11 mouse cellular contexts compared by ENCODE assay signal in the genomic region with DNA sequence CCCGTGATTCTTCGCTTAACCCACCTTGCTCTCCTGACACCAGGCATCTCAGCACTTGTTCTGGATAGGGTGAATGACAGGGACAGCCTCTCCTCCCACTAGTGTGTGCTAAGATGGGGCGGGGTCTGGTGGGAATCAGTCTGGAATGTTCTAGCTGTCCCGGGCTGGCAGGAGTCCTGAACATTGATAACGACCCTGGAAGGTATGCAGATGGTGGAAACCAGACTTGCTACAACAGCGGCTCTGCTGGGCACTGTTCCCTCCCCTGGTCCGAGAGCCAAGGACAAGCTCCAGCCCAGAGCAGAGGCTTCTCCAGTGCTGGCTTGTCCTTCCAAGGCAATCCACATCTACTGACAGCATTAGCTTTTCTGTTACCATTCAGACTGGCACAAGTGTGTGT. TPM values are rescaled to one million over a fixed set of nuclear protein-coding genes. Genes with fewer than 3 reads are reported as not detected.
A peak's percentile ranks its signal among the peaks of the same experiment; 100 is the strongest.
DNase-seq lines count a peak whose midpoint lies in the region; TF ChIP-seq lines count a peak whose summit lies in the region.
"Had no signal": no experiment of that assay in that cellular context is flagged by ENCODE, and none has a peak within 500 bp of the region (broad histone marks: within the 10 kb centered on the region; RNA-seq: fewer than 3 reads in every experiment).

No protein-coding gene starts in this region.

- no peak for TF ChIP-seq EP300 in heart, adult 2 months (IDR thresholded peaks at IDR 0.05; ENCODE audit: insufficient read depth, low read depth, low read length)

- no peaks in the 10 kb centered on the region for H3K79me2 ChIP-seq in heart, adult 2 months (replicated peaks; ENCODE audit: control insufficient read depth, insufficient read depth, low read length)

- DNase-seq in urinary bladder, postnatal 14 days (ENCODE audit: low spot score) = peak; percentile 76
- DNase-seq in urinary bladder, adult 18-20 months (ENCODE audit: low spot score in 2 of 2) = no peak
- DNase-seq in heart, adult 2 months = peak; percentile 65 to 77
- no peak for DNase-seq in limb, embryonic 10.5 days (ENCODE audit: low spot score)
- peak; percentile 70 for DNase-seq in testis, postnatal 14 days (ENCODE audit: low spot score)
- DNase-seq in spleen, postnatal 10 days (ENCODE audit: low spot score in 2 of 2) = no peak
- no peak for DNase-seq in cerebellum, adult 11 months
- DNase-seq: kidney, adult 11 months; liver; retina, postnatal 1 day had no signal

- no peak for TF ChIP-seq CTCF in heart, adult 2 months (IDR thresholded peaks at IDR 0.05)

- H3K4me1 ChIP-seq in heart, adult 2 months (ENCODE audit: control insufficient read depth, insufficient read depth, low read length) = peaks cover 4% of the 10 kb centered on the region; the same call in 1 of the 2 replicates
- H3K4me1 ChIP-seq in limb, embryonic 10.5 days = peaks cover 44% of the 10 kb centered on the region

- H3K27ac ChIP-seq in heart, adult 2 months = no peak overlapping the region
- H3K27ac ChIP-seq in limb, embryonic 10.5 days = 0 out of 2 replicates have a peak overlapping the region, but pooled peaks have one; percentile 56
- H3K27ac ChIP-seq: midbrain, embryonic 13.5 days had no signal

- no peak overlapping the region for H3K4me3 ChIP-seq in heart, adult 2 months
- no peak overlapping the region for H3K4me3 ChIP-seq in limb, embryonic 10.5 days
- H3K4me3 ChIP-seq: midbrain, embryonic 13.5 days had no signal

- H3K27me3 ChIP-seq in heart, adult 2 months (ENCODE audit: control insufficient read depth, insufficient read depth, low read length) = no peaks in the 10 kb centered on the region
- no peaks in the 10 kb centered on the region for H3K27me3 ChIP-seq in limb, embryonic 10.5 days (ENCODE audit: low read depth, poor library complexity, severe bottlenecking)
- H3K27me3 ChIP-seq: midbrain, embryonic 13.5 days had no signal

- H3K36me3 ChIP-seq in heart, adult 2 months (ENCODE audit: control insufficient read depth, insufficient read depth, low read length) = no peaks in the 10 kb centered on the region
- H3K36me3 ChIP-seq in limb, embryonic 10.5 days = peaks cover 17% of the 10 kb centered on the region; the same call in 1 of the 2 replicates
- H3K36me3 ChIP-seq: midbrain, embryonic 13.5 days had no signal

- TF ChIP-seq POLR2A in heart, adult 2 months (IDR thresholded peaks at IDR 0.05; ENCODE audit: insufficient read depth, low read depth, low read length) = no peak

- H3K9ac ChIP-seq in heart, adult 2 months (ENCODE audit: low read depth, low read length) = no peak overlapping the region
- H3K9ac ChIP-seq: midbrain, embryonic 13.5 days had no signal

- H3K9me3 ChIP-seq in limb, embryonic 10.5 days (replicated peaks) = no peaks in the 10 kb centered on the region
- H3K9me3 ChIP-seq: midbrain, embryonic 13.5 days had no signal

- WGBS in heart, adult 2 months = 39% methylated on average over 7 of the region's 7 CpGs
- 70% methylated on average over 7 of the region's 7 CpGs for WGBS in limb, embryonic 10.5 days

- intact Hi-C loops in heart, adult 2 months (cut with DNase I) = no loop called here

RNA-seq across cellular contexts. Expression of gene Megf6, which starts 43.1 kb away (rescaled TPM):
- total RNA-seq in heart, adult 2 months (2021) = 1 to 10 TPM; 4.1 to 4.9 TPM
- 4.3 and 4.5 TPM in 2 replicates for polyA plus RNA-seq in heart, adult 2 months (2012; rRNA removed)
- polyA plus RNA-seq in limb, embryonic 10.5 days (2016; fragmentation: Nextera tagmentation; extraction: Ambion mirVana) = 33.6 and 43.5 TPM in 2 replicates

RNA-seq across cellular contexts. Expression of gene Tprgl, which starts 53.1 kb away (rescaled TPM):
- 100 to 1,000 TPM; 121 to 130 TPM for total RNA-seq in heart, adult 2 months (2021)
- polyA plus RNA-seq in heart, adult 2 months (2012; rRNA removed) = 147 and 204 TPM in 2 replicates
- polyA plus RNA-seq in limb, embryonic 10.5 days (2016; fragmentation: Nextera tagmentation; extraction: Ambion mirVana) = 100 and 102 TPM in 2 replicates

Comparison
In these comparisons a context has a peak if more than half of its experiments do, and no peak if none do; other contexts are left out.
1. DNase-seq: peak in urinary bladder, postnatal 14 days (single experiment), heart, adult 2 months (2 of 2) and testis, postnatal 14 days (single experiment); none in urinary bladder, adult 18-20 months (0 of 2), limb, embryonic 10.5 days (single experiment), spleen, postnatal 10 days (0 of 2) and cerebellum, adult 11 months (single experiment).